Mouse (Mus musculus) forebrain, embryonic 12.5 days (tissue): ENCODE data around the gene Tle6. TPM values are rescaled to one million over a fixed set of nuclear protein-coding genes. Genes with fewer than 3 reads are reported as not detected.

Source experiments
- ATAC-seq: fragments of 200-750 bp; cut with Nextera tagmentation; 2 replicates; pipeline ENCODE4 v1.8.0; 2017; ENCODE audit warnings: moderate TSS enrichment; ENCODE audit not compliant: low FRiP score
- H3K27ac ChIP-seq: fragments of 300-500 bp; sonication (generic); 2 replicates; pipeline ENCODE4 v1.5.1; 2016; ENCODE audit warnings: mild to moderate bottlenecking
- H3K27me3 ChIP-seq: fragments of 300-500 bp; sonication (generic); 2 replicates; pipeline ENCODE4 v1.6.1; 2016; ENCODE audit warnings: mild to moderate bottlenecking
- H3K36me3 ChIP-seq: fragments of 300-500 bp; sonication (generic); replicated peaks from 2 replicates; pipeline ENCODE4 v1.6.1; 2016; ENCODE audit warnings: mild to moderate bottlenecking
- H3K4me1 ChIP-seq: fragments of 300-500 bp; sonication (generic); 2 replicates; pipeline ENCODE4 v1.6.1; 2016
- H3K4me2 ChIP-seq: fragments of 300-500 bp; sonication (generic); 2 replicates; pipeline ENCODE4 v1.6.1; 2016; ENCODE audit warnings: mild to moderate bottlenecking, moderate library complexity
- H3K4me3 ChIP-seq: fragments of 300-500 bp; sonication (generic); replicated peaks from 2 replicates; pipeline ENCODE4 v1.5.1; 2016; ENCODE audit warnings: mild to moderate bottlenecking
- H3K9ac ChIP-seq: fragments of 300-500 bp; sonication (generic); 2 replicates; pipeline ENCODE4 v1.6.1; 2016; ENCODE audit warnings: mild to moderate bottlenecking
- H3K9me3 ChIP-seq: fragments of 300-500 bp; sonication (generic); 2 replicates; pipeline ENCODE4 v1.6.1; 2016
- WGBS: fragments of 180-500 bp; shearing (Covaris S2); methylation state at CpG from one replicate; pipeline ENCODE4 v1.1.7; 2016; 5-methylcytosine and 5-hydroxymethylcytosine counted together
- polyA plus RNA-seq: library from polyadenylated mRNA; unstranded; fragments of >200 nt; fragmentation: Nextera tagmentation; extraction: Ambion mirVana; gene quantifications from 2 replicates; pipeline ENCODE4 v1.2.1, GENCODE M21; 2016

Gene Tle6
- polyA plus RNA-seq, 1 experiment from 2014 or later = 3.1 TPM

DNA sequence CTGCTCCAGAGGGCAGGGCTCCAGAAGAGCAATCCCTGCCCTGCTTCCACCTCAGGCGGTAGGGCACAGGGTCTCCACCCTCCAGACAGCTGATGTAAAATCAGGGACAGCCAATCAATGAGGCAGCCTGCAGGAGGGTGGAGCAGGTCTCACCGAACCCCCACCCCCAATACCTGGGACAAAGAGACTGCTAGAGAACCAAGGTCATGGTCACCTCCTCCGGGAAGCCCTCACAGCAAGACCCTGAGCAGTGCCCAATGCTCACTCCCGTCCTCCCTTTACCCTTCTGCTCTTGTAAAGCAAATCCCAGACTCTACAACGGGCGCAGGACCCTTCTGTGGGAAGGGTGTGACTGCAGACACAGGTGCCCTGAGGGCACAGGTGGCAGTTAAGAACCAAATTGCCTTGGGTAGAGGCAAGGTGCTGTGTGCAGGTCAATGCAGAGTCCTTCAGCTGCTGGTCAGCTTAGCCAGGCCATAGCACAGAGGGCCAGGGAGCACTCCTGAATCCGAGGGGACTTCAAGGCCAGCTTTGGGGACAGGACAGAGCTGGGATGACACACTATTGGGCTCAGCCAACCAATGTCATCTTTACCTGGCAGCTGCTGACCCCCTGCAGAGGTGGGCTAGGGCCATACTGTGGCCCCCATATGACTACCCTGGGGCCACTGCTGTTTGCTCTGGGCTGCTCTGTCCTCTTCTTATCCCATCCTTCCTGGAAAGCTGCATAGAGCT lies 58.0 kb downstream of the Tle6 start:
- H3K9me3 ChIP-seq = no peaks in the 10 kb centered on the region
- H3K9ac ChIP-seq = peak overlapping the region; percentile 91
- peaks cover 39% of the 10 kb centered on the region for H3K4me1 ChIP-seq
- H3K36me3 ChIP-seq = peaks cover 9% of the 10 kb centered on the region; the same call in 1 of the 2 replicates
- H3K27me3 ChIP-seq = no peaks in the 10 kb centered on the region
- 76% methylated on average over 7 of the region's 7 CpGs for WGBS
- H3K4me2 ChIP-seq = peak overlapping the region; percentile 99
- no peak for ATAC-seq
- H3K4me3 ChIP-seq = peak overlapping the region; percentile 96
- no peak overlapping the region for H3K27ac ChIP-seq

DNA sequence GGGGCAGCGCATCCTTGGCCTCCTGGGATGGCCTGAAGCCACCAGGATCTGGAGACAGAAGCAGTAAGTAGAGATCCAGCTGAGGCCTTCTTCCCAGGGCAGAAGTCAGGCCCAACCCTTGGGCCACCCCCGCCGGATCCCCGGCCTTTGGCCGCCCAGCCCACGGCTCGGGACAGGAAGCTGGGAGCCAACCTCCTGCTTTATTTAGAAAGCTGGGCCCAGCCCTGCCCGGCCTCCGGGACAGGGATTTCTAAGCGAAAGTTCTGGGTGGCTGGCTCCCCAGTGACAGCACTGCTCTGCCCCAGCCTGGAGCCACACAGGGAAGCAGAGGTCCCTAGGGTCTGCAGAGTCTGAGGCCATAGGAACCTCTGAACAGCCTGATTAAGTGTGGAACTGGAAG lies 59.1 kb downstream of the Tle6 start:
- Histone ChIP-seq H3K27ac (no peak overlapping the region), H3K4me3 (no peak overlapping the region), H3K4me2 (no peak overlapping the region), H3K36me3 (peaks cover 9% of the 10 kb centered on the region; the same call in 1 of the 2 replicates), H3K9ac (0 out of 2 replicates have a peak overlapping the region, but pooled peaks have one; percentile 2), H3K27me3 (no peaks in the 10 kb centered on the region), H3K4me1 (peaks cover 39% of the 10 kb centered on the region), H3K9me3 (no peaks in the 10 kb centered on the region)
- 93% methylated on average over 10 of the region's 10 CpGs for WGBS
- ATAC-seq = no peak

GRCm38 (mm10) chr10:81541363-81541762 lies 59.5 kb downstream of the Tle6 start:
- Histone ChIP-seq H3K36me3 (peaks cover 9% of the 10 kb centered on the region; the same call in 1 of the 2 replicates), H3K9ac (0 out of 2 replicates have a peak overlapping the region, but pooled peaks have one; percentile 2), H3K9me3 (no peaks in the 10 kb centered on the region), H3K4me2 (no peak overlapping the region), H3K4me3 (no peak overlapping the region), H3K27me3 (no peaks in the 10 kb centered on the region), H3K4me1 (peaks cover 39% of the 10 kb centered on the region), H3K27ac (no peak overlapping the region)
- no peak for ATAC-seq
- 89% methylated on average over 5 of the region's 5 CpGs for WGBS

Other genes with a start within 250 kb of the Tle6 start
- gene Mfsd12, start 243.6 kb downstream of the Tle6 start, polyA plus RNA-seq = 8.2 and 8.4 TPM in 2 replicates
- gene 4930404N11Rik, start 235.3 kb downstream of the Tle6 start, polyA plus RNA-seq = 0.36 and 1.2 TPM in 2 replicates
- gene Fzr1, start 222.6 kb downstream of the Tle6 start, polyA plus RNA-seq = 145 and 148 TPM in 2 replicates
- gene Dohh, start 216.6 kb downstream of the Tle6 start, polyA plus RNA-seq = 68.1 and 68.5 TPM in 2 replicates
- gene Gm48551, start 216.6 kb downstream of the Tle6 start, polyA plus RNA-seq = 4.2 and 4.6 TPM in 2 replicates
- gene Gm48552, start 212.1 kb downstream of the Tle6 start, polyA plus RNA-seq = 1.4 and 2.1 TPM in 2 replicates
- gene Smim24, start 208.0 kb downstream of the Tle6 start, polyA plus RNA-seq = 1.8 and 2.6 TPM in 2 replicates
- 15.3 and 16.3 TPM in 2 replicates for gene Nfic, start 145.4 kb downstream of the Tle6 start, polyA plus RNA-seq
- 37.1 and 42.4 TPM in 2 replicates for gene Celf5, start 118.4 kb downstream of the Tle6 start, polyA plus RNA-seq
- gene Ncln, start 104.7 kb downstream of the Tle6 start, polyA plus RNA-seq = 65.8 and 66.6 TPM in 2 replicates
- gene S1pr4, start 100.9 kb downstream of the Tle6 start, polyA plus RNA-seq = 0.21 and 0.49 TPM in 2 replicates
- gene Gna15, start 76.8 kb downstream of the Tle6 start, polyA plus RNA-seq = 0.49 and 0.92 TPM in 2 replicates
- gene Gna11, start 55.9 kb downstream of the Tle6 start, polyA plus RNA-seq = 74.8 and 75.9 TPM in 2 replicates
- 520 TPM in 2 replicates for gene Aes, start 41.6 kb downstream of the Tle6 start, polyA plus RNA-seq
- gene Tle2, start 26.5 kb downstream of the Tle6 start, polyA plus RNA-seq = 14.3 and 16.5 TPM in 2 replicates
- gene BC025920, start 5.2 kb upstream of the Tle6 start, polyA plus RNA-seq = 2.2 and 2.7 TPM in 2 replicates
- gene Sirt6, start 26.7 kb upstream of the Tle6 start, polyA plus RNA-seq = 50.7 and 52.6 TPM in 2 replicates
- gene Ankrd24, start 27.5 kb upstream of the Tle6 start, polyA plus RNA-seq = 6.2 and 7.4 TPM in 2 replicates
- 4.3 and 4.5 TPM in 2 replicates for gene Gm10778, start 48.0 kb upstream of the Tle6 start, polyA plus RNA-seq
- gene Zfp433, start 103.8 kb upstream of the Tle6 start, polyA plus RNA-seq = 19.1 and 24.6 TPM in 2 replicates
- 14.2 and 15.5 TPM in 2 replicates for gene Gm3055, start 170.1 kb upstream of the Tle6 start, polyA plus RNA-seq
- 2.6 and 2.7 TPM in 2 replicates for gene Gm4767, start 211.1 kb upstream of the Tle6 start, polyA plus RNA-seq